Mouse (Mus musculus) heart, embryonic 16.5 days (tissue): ENCODE data around the gene Rgs14. TPM values are rescaled to one million over a fixed set of nuclear protein-coding genes. Genes with fewer than 3 reads are reported as not detected.

Experiments used
- ATAC-seq: fragments of 200-750 bp; cut with Nextera tagmentation; replicated peaks from 2 replicates; pipeline ENCODE4 v1.8.0; 2017; ENCODE audit warnings: moderate number of reproducible peaks; ENCODE audit not compliant: insufficient read depth, low FRiP score; ENCODE audit errors: extremely low read depth
- H3K27ac ChIP-seq: fragments of 300-500 bp; sonication (generic); 2 replicates; pipeline ENCODE4 v1.5.1; 2014; ENCODE audit warnings: mild to moderate bottlenecking, low read length, control low read depth, moderate library complexity
- H3K27me3 ChIP-seq: fragments of 300-500 bp; sonication (generic); 2 replicates; pipeline ENCODE4 v1.6.1; 2014; ENCODE audit warnings: low read length, mixed read lengths; ENCODE audit not compliant: control insufficient read depth, insufficient read depth
- H3K36me3 ChIP-seq: fragments of 300-500 bp; sonication (generic); 2 replicates; pipeline ENCODE4 v1.6.1; 2014; ENCODE audit not compliant: control insufficient read depth, insufficient read depth
- H3K4me1 ChIP-seq: fragments of 300-500 bp; sonication (generic); 2 replicates; pipeline ENCODE4 v1.6.1; 2014; ENCODE audit warnings: low read length, mixed read lengths; ENCODE audit not compliant: control insufficient read depth, insufficient read depth
- H3K4me2 ChIP-seq: fragments of 300-500 bp; sonication (generic); 2 replicates; pipeline ENCODE4 v1.6.1; 2014; ENCODE audit warnings: low read depth, mild to moderate bottlenecking, control low read depth, low read length
- H3K4me3 ChIP-seq: fragments of 300-500 bp; sonication (generic); 2 replicates; pipeline ENCODE4 v1.5.1; 2014; ENCODE audit warnings: mild to moderate bottlenecking, control low read depth, low read length
- H3K9ac ChIP-seq: fragments of 300-500 bp; sonication (generic); 2 replicates; pipeline ENCODE4 v1.6.1; 2014; ENCODE audit warnings: low read length, control low read depth
- H3K9me3 ChIP-seq: fragments of 300-500 bp; sonication (generic); replicated peaks from 2 replicates; pipeline ENCODE4 v1.6.1; 2016; ENCODE audit warnings: low read length; ENCODE audit not compliant: control insufficient read depth
- WGBS: fragments of 180-500 bp; shearing (Covaris S2); extraction: QIAGEN DNeasy Blood & Tissue Kit; methylation state at CpG from one replicate; pipeline ENCODE4 v1.1.7; 2014; 5-methylcytosine and 5-hydroxymethylcytosine counted together
- polyA plus RNA-seq: library from polyadenylated mRNA; unstranded; fragments of >200 nt; fragmentation: Nextera tagmentation; extraction: Ambion mirVana; gene quantifications from 2 replicates; pipeline ENCODE4 v1.2.1, GENCODE M21; 2015

Rgs14 gene
- polyA plus RNA-seq, 1 experiment from 2014 or later = 2.4 TPM

GRCm38 (mm10) chr13:55408546-55409120, 39.1 kb downstream of the Rgs14 start:
- Histone ChIP-seq H3K27me3 (peaks cover 56% of the 10 kb centered on the region), H3K4me1 (no peaks in the 10 kb centered on the region)
- ATAC-seq = no peak

GRCm38 (mm10) chr13:55411826-55412225, 42.3 kb downstream of the Rgs14 start:
- H3K4me2 ChIP-seq = no peak overlapping the region
- H3K27ac ChIP-seq = no peak overlapping the region
- no peak overlapping the region for H3K4me3 ChIP-seq
- H3K4me1 ChIP-seq = peaks cover 5% of the 10 kb centered on the region; the same call in 1 of the 2 replicates
- no peak overlapping the region for H3K9ac ChIP-seq
- H3K36me3 ChIP-seq = no peaks in the 10 kb centered on the region
- no peak for ATAC-seq
- H3K27me3 ChIP-seq = peaks cover 57% of the 10 kb centered on the region
- WGBS = 66% methylated on average over 7 of the region's 7 CpGs
- no peaks in the 10 kb centered on the region for H3K9me3 ChIP-seq

More at GRCm38 (mm10) chr13:55408546-55409120, 39.1 kb downstream of the Rgs14 start:
- Histone ChIP-seq H3K4me3 (no peak overlapping the region), H3K9ac (no peak overlapping the region), H3K36me3 (no peaks in the 10 kb centered on the region), H3K4me2 (no peak overlapping the region), H3K27ac (no peak overlapping the region), H3K9me3 (no peaks in the 10 kb centered on the region)
- 81% methylated on average over 19 of the region's 19 CpGs for WGBS

DNA sequence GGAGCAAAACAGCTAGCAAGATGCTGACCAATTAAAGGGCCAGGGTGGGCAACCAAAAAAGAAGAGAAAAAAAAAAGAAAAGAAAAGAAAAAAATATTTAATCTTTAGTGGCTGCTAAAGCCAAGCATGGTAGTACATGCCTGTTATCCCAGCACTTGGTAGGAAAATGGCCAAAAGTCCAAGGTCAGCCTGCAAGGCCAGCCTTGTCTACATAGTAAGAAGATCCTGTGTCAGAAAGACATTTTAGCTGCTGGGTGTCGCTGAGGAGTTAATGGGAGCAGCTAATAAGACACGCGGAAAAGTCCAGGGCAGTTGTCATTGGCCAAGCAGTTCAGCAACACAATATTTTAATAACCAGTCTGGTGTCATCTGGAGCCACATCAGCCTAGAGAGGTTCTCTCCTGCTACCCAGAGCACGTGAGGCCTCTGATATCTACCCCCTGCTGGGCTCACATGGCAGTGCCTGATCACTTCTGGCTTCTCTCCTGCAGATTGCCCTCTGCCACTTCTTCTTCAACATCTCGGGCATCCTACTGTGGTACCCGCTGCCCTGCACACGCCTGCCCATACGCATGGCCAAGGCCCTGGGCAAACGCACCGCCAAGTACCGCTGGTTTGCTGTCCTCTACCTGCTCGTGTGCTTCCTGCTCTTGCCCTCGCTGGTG, 43.2 kb downstream of the Rgs14 start:
- Histone ChIP-seq H3K27me3 (peaks cover 57% of the 10 kb centered on the region), H3K9ac (no peak overlapping the region), H3K4me3 (no peak overlapping the region), H3K9me3 (no peaks in the 10 kb centered on the region), H3K4me1 (peaks cover 5% of the 10 kb centered on the region; the same call in 1 of the 2 replicates), H3K27ac (no peak overlapping the region), H3K36me3 (no peaks in the 10 kb centered on the region), H3K4me2 (no peak overlapping the region)
- ATAC-seq = no peak
- 80% methylated on average over 13 of the region's 13 CpGs for WGBS

GRCm38 (mm10) chr13:55413333-55413732, 43.8 kb downstream of the Rgs14 start:
- no peak overlapping the region for H3K4me2 ChIP-seq
- no peaks in the 10 kb centered on the region for H3K9me3 ChIP-seq
- H3K4me3 ChIP-seq = no peak overlapping the region
- no peak overlapping the region for H3K9ac ChIP-seq
- no peak for ATAC-seq
- H3K36me3 ChIP-seq = no peaks in the 10 kb centered on the region
- peaks cover 54% of the 10 kb centered on the region for H3K27me3 ChIP-seq
- no peak overlapping the region for H3K27ac ChIP-seq
- peaks cover 5% of the 10 kb centered on the region; the same call in 1 of the 2 replicates for H3K4me1 ChIP-seq
- 70% methylated on average over 12 of the region's 12 CpGs for WGBS

GRCm38 (mm10) chr13:55414743-55415380, 45.3 kb downstream of the Rgs14 start, which contains the start of gene Pfn3:
Pfn3 (minus strand) TSS chr13:55415232.
- WGBS = 8% methylated on average over 41 of the region's 41 CpGs
- no peaks in the 10 kb centered on the region for H3K36me3 ChIP-seq
- no peaks in the 10 kb centered on the region for H3K9me3 ChIP-seq
- H3K4me1 ChIP-seq = peaks cover 5% of the 10 kb centered on the region; the same call in 1 of the 2 replicates
- no peak within 1 kb of the TSS for H3K27ac ChIP-seq
- H3K4me2 ChIP-seq = peak within 1 kb of the TSS; percentile 48
- ATAC-seq = no peak; the same call in 1 of the 2 replicates
- peak within 1 kb of the TSS; percentile 34 for H3K4me3 ChIP-seq
- peaks cover 58% of the 10 kb centered on the region for H3K27me3 ChIP-seq
- peak within 1 kb of the TSS; percentile 52; the same call in 1 of the 2 replicates for H3K9ac ChIP-seq

DNA sequence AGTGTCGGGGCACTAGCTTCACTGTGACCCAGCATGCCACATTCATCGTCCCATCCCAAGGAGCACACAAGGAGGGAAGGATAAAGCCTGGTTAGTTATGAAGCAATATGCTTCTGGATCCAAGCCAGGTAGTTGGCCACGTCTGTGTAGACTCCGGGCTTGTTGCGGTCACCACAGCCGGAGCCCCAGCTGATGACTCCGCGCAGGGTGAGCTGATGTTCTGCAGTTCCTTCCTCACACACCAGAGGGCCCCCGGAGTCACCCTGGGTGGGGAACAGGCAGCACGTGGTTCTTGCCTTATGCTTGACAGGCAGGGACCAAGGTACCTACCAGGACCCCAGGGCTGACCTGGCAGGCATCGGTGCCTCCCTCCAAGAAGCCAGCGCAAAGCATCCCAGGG, 48.5 kb downstream of the Rgs14 start:
- H3K4me3 ChIP-seq = no peak overlapping the region
- peaks cover 76% of the 10 kb centered on the region for H3K27me3 ChIP-seq
- peak; percentile 71 for ATAC-seq
- no peak overlapping the region for H3K9ac ChIP-seq
- H3K9me3 ChIP-seq = no peaks in the 10 kb centered on the region
- H3K4me2 ChIP-seq = no peak overlapping the region
- H3K27ac ChIP-seq = no peak overlapping the region
- peaks cover 11% of the 10 kb centered on the region; the same call in 1 of the 2 replicates for H3K4me1 ChIP-seq
- WGBS = 11% methylated on average over 12 of the region's 12 CpGs
- H3K36me3 ChIP-seq = no peaks in the 10 kb centered on the region

DNA sequence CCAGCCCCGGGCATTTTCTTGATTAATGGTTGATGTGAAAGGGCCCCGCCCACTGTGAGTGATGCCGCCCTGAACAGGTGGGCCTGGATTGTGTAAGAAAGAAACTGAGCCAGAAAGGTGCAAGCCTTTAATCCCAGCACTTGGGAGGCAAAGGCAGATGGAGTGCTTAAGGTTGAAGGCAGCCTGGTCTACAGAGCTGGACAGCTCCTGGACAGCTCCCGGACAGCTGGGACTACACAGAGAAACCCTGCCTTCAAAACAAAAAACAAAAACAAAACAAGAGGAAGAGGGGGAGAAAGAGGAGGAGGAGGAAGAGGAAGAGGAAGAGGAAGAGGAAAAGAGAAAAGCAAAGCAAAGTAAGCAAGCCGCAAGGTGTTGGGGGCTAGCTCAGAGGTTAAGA, 49.6 kb downstream of the Rgs14 start:
- Histone ChIP-seq H3K9ac (no peak overlapping the region), H3K27ac (no peak overlapping the region), H3K4me3 (no peak overlapping the region), H3K9me3 (no peaks in the 10 kb centered on the region), H3K4me2 (no peak overlapping the region), H3K36me3 (no peaks in the 10 kb centered on the region), H3K4me1 (peaks cover 11% of the 10 kb centered on the region; the same call in 1 of the 2 replicates), H3K27me3 (peaks cover 66% of the 10 kb centered on the region)
- WGBS = 72% methylated on average over 5 of the region's 5 CpGs
- no peak for ATAC-seq

DNA sequence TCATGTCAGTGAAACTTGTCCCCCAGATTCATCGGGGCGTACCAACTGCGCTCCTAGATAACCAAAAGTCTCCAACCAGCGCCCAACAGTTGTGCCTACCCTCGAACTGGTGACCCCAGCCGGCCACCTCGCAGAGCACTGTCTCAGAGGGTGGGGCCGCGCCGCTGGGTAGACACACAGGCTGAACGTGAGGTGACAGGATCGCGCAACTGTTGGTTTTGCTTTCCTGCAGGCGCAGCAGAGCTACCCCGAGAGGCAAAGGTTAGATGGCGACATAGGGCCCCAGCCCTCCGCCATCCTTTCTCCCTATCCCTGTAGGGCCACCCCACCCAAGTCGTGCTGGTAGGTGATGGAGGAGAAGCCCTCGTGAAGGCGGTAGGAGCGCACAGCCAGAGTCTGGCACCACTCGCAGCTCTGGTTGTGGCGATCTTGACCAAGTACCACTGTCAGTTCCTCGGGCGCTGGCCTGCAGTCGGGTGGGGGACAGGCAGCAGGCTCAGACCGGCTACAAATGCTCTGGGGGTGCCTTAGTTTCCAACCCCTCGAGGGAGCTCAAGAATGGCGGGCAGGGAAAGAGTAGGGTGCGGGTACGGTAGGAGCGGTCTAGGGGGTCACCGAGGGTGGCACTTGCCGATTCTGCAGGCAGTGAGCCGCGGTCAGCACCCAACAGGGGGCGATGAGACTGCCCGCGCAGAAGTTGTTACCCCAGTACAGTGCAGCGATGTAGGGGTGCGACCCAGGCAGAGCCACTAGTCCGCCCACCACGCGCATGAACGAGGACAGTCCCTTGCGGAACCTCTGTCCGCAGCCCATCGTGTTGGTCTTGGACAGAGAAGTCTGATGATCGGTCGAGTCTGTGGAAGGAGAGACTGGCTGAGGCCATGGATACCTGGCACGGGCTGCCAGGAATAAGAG, 50.7 kb downstream of the Rgs14 start:
- peaks cover 56% of the 10 kb centered on the region for H3K27me3 ChIP-seq

More for the DNA sequence above, 50.7 kb downstream of the Rgs14 start:
- whole genome bisulfite sequencing = 21% methylated on average over 51 of the region's 51 CpGs
- no peak overlapping the region for H3K27ac ChIP-seq
- no peak overlapping the region; the same call in 1 of the 2 replicates for H3K4me3 ChIP-seq
- no peaks in the 10 kb centered on the region for H3K9me3 ChIP-seq
- H3K9ac ChIP-seq = no peak overlapping the region
- H3K4me1 ChIP-seq = peaks cover 7% of the 10 kb centered on the region; the same call in 1 of the 2 replicates
- no peaks in the 10 kb centered on the region for H3K36me3 ChIP-seq
- no peak for ATAC-seq
- peak overlapping the region; percentile 55 for H3K4me2 ChIP-seq
